Mouse (Mus musculus): ENCODE data around the gene Ddx50. TPM values are rescaled to one million over a fixed set of nuclear protein-coding genes. Genes with fewer than 3 reads are reported as not detected.

Ddx50 gene
- polyA plus RNA-seq, 1 experiment from 2014 or later: 130 TPM

GRCm38 (mm10) chr10:62568861-62569260 is 82.2 kb downstream of the Ddx50 start:
- Histone ChIP-seq H3K27me3 (no peaks in the 10 kb centered on the region), H3K4me2 (replicated peaks) (no peak overlapping the region), H3K36me3 (peaks cover 86% of the 10 kb centered on the region), H3K9ac (no peak overlapping the region), H3K9me3 (replicated peaks) (no peaks in the 10 kb centered on the region), H3K27ac (no peak overlapping the region), H3K4me1 (no peaks in the 10 kb centered on the region), H3K4me3 (no peak overlapping the region)
- ATAC-seq (ENCODE audit: low FRiP score): no peak
- WGBS: 93% methylated on average over 4 of the region's 4 CpGs

Small RNA genes lying within 50 kb of the gene (microRNA-seq; reads per million reads assigned to microRNA genes)
- gene Mir7215: not detected

Other genes with a start within 250 kb of the Ddx50 start
- 1.1 and 1.2 TPM in 2 replicates for gene Hkdc1, start 228.7 kb downstream of the Ddx50 start, polyA plus RNA-seq (2016; fragmentation: Nextera tagmentation; extraction: Ambion mirVana)
- gene 4930507D05Rik, start 201.7 kb downstream of the Ddx50 start, polyA plus RNA-seq (2016; fragmentation: Nextera tagmentation; extraction: Ambion mirVana): 0.90 and 0.98 TPM in 2 replicates
- 24.3 and 25.7 TPM in 2 replicates for gene Supv3l1, start 201.5 kb downstream of the Ddx50 start, polyA plus RNA-seq (2016; fragmentation: Nextera tagmentation; extraction: Ambion mirVana)
- 79.8 and 83.2 TPM in 2 replicates for gene Vps26a, start 164.4 kb downstream of the Ddx50 start, polyA plus RNA-seq (2016; fragmentation: Nextera tagmentation; extraction: Ambion mirVana)
- 3.4 and 6.2 TPM in 2 replicates for gene Srgn, start 123.8 kb downstream of the Ddx50 start, polyA plus RNA-seq (2016; fragmentation: Nextera tagmentation; extraction: Ambion mirVana)
- 74.3 and 74.7 TPM in 2 replicates for gene Kif1bp, start 72.8 kb downstream of the Ddx50 start, polyA plus RNA-seq (2016; fragmentation: Nextera tagmentation; extraction: Ambion mirVana)
- 25.3 TPM in 2 replicates for gene Ddx21, start 48.9 kb downstream of the Ddx50 start, polyA plus RNA-seq (2016; fragmentation: Nextera tagmentation; extraction: Ambion mirVana)
- 2.0 and 2.6 TPM in 2 replicates for gene Stox1, start 74.9 kb upstream of the Ddx50 start, polyA plus RNA-seq (2016; fragmentation: Nextera tagmentation; extraction: Ambion mirVana)
- gene Ccar1, start 141.1 kb upstream of the Ddx50 start, polyA plus RNA-seq (2016; fragmentation: Nextera tagmentation; extraction: Ambion mirVana): 141 and 147 TPM in 2 replicates

Measured in hindbrain, embryonic 12.5 days (tissue).